Mouse (Mus musculus): ENCODE results near the gene Myo15b. TPM values are rescaled to one million over a fixed set of nuclear protein-coding genes. Genes with fewer than 3 reads are reported as not detected.
A peak's percentile ranks its signal among the peaks of the same experiment; 100 is the strongest.

Myo15b gene
- polyA plus RNA-seq, 1 experiment = not detected

DNA sequence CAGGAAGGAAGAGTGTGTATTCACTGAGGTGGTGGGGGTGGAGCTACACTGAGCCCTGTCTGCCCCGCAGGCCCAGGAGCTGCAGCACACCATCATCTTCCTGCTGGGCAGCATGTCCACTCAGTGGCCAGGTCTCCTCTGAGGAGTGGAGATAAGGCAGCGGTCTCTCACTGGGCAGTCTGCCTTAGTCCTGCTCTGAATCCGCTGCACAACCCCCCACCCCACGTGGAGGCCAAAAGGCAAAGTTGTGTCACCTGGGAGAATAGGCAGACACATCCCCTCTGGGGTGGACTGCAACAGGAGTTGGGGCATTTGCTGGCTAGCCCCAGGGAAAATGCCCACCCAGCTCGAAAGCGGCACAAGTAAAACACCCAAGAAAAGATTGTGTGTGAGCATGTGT is 34.0 kb downstream of the Myo15b start:
- 67% methylated on average over 6 of the region's 6 CpGs for WGBS
- H3K4me3 ChIP-seq (ENCODE audit: insufficient read depth, low read depth, low read length) = no peak overlapping the region
- H3K27ac ChIP-seq (ENCODE audit: insufficient read depth, low read depth, low read length) = no peak overlapping the region
- TF ChIP-seq CTCF (IDR thresholded peaks at IDR 0.05; ENCODE audit: insufficient read depth, low read depth, low read length) (no peak), POLR2A (IDR thresholded peaks at IDR 0.05; ENCODE audit: insufficient read depth, low read depth, low read length) (no peak)
- no peaks in the 10 kb centered on the region for H3K4me1 ChIP-seq (ENCODE audit: control insufficient read depth, insufficient read depth, low read length)

DNA sequence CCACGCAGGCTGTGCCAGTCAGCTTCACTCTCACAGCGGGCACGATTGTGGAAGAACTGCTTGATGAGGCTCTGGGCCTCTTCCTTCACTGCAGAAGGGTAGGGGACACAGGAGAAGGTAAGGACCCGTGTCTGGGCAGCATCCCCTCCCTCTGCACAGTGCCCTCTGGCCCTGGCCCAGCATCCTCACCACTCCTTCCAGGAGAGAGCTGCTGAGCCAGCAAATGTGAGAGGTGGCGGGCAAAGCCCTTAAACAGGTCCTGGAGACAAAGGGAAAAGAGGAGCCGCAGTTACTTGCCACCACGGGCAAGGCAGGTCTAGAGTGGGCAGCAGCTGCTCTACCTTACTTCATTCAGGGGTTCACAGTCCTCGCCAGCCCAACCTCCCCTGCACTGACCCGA is 34.9 kb downstream of the Myo15b start:
- Histone ChIP-seq H3K4me1 (ENCODE audit: control insufficient read depth, insufficient read depth, low read length) (no peaks in the 10 kb centered on the region), H3K27ac (ENCODE audit: insufficient read depth, low read depth, low read length) (no peak overlapping the region), H3K4me3 (ENCODE audit: insufficient read depth, low read depth, low read length) (no peak overlapping the region)
- WGBS = 88% methylated on average over 9 of the region's 9 CpGs
- TF ChIP-seq POLR2A (IDR thresholded peaks at IDR 0.05; ENCODE audit: insufficient read depth, low read depth, low read length) = no peak
- TF ChIP-seq CTCF (IDR thresholded peaks at IDR 0.05; ENCODE audit: insufficient read depth, low read depth, low read length) = no peak

DNA sequence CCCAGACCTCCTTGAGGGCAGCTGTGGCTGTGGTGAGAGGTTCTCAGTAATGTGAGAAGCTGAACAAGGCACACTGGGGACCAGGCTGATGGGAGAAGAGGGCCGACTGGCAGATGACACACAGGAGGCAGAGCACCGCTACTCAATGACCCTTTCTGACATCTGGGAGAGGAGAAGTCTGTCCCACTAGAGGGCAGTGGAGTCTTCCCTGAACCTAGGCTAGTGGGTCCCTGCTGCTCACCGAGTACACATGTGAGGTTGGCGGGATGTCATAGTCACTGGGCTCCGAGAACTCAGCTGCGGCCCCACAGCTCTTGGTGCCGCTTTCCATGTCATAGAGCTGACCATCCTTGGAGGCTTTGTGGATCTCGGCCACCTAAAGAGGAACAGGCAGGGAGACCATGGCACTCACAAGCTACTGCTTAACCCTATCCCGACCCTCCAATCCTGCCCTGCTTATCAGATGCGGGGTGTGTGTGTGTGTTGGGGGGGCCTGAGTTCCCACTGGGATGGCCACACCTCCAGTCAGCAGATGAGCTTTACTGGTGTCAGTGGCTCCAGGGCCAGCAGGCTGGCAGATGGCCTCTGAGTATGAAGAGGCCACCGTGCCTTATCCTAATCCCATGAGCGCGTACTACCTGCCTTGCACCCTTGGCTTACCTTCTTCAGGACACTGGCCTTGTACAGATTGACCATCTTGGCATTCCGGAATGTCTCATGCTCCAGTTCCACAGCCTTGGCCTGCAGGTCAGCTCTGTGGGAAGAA is 36.7 kb downstream of the Myo15b start:
- Histone ChIP-seq H3K4me3 (ENCODE audit: insufficient read depth, low read depth, low read length) (no peak overlapping the region), H3K27ac (ENCODE audit: insufficient read depth, low read depth, low read length) (no peak overlapping the region), H3K4me1 (ENCODE audit: control insufficient read depth, insufficient read depth, low read length) (peaks cover 8% of the 10 kb centered on the region)
- TF ChIP-seq CTCF (IDR thresholded peaks at IDR 0.05; ENCODE audit: insufficient read depth, low read depth, low read length) (no peak), POLR2A (IDR thresholded peaks at IDR 0.05; ENCODE audit: insufficient read depth, low read depth, low read length) (no peak)
- WGBS = 83% methylated on average over 14 of the region's 14 CpGs

DNA sequence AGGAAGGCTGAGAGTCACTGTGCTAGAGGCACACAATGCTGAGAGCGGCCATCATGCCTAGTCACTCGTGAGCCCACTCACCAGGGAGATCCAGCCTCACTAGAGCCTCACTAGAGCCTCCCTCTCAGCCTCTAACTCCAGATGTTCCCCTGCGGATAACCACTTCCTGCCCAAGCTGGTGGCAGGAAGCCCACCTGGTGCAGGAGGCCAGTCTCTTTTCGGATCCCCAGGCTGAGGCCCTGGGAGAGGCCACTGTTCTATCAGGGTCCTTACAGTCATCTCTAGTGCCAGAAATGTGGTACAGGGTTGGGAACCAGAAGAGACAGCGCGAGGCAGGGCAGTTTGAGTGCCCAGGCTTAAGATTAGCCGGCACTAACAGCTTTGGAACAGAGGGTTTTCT is 40.2 kb downstream of the Myo15b start:
- H3K27ac ChIP-seq (ENCODE audit: insufficient read depth, low read depth, low read length) = no peak overlapping the region
- H3K4me1 ChIP-seq (ENCODE audit: control insufficient read depth, insufficient read depth, low read length) = peaks cover 12% of the 10 kb centered on the region
- no peak overlapping the region for H3K4me3 ChIP-seq (ENCODE audit: insufficient read depth, low read depth, low read length)
- TF ChIP-seq CTCF (IDR thresholded peaks at IDR 0.05; ENCODE audit: insufficient read depth, low read depth, low read length) = no peak
- TF ChIP-seq POLR2A (IDR thresholded peaks at IDR 0.05; ENCODE audit: insufficient read depth, low read depth, low read length) = no peak
- 82% methylated on average over 7 of the region's 7 CpGs for WGBS

DNA sequence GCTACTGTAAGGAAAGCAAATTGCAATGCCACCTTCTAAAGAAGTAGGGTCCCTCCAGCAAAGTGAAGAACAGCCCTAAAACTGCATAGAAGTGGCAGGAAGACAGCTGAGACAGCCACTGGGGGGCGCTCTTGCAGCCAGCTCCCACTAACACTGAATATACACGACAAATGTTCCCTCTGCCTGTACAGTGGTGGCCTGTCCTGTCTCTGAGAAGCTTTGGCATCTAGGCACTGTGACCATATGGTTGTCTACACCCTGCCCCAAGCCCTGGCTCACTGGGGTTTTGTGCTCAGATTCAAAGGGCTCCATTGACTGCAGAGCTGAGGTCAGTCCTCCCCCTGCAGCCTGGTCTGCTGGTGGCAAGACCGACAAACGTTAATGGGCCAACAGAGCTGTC is 40.7 kb downstream of the Myo15b start:
- TF ChIP-seq POLR2A (IDR thresholded peaks at IDR 0.05; ENCODE audit: insufficient read depth, low read depth, low read length) (no peak), CTCF (IDR thresholded peaks at IDR 0.05; ENCODE audit: insufficient read depth, low read depth, low read length) (peak; percentile 55; the same call in 1 of the 2 replicates)
- 20% methylated on average over 4 of the region's 4 CpGs for WGBS
- H3K4me3 ChIP-seq (ENCODE audit: insufficient read depth, low read depth, low read length) = no peak overlapping the region
- peaks cover 12% of the 10 kb centered on the region for H3K4me1 ChIP-seq (ENCODE audit: control insufficient read depth, insufficient read depth, low read length)
- no peak overlapping the region for H3K27ac ChIP-seq (ENCODE audit: insufficient read depth, low read depth, low read length)

DNA sequence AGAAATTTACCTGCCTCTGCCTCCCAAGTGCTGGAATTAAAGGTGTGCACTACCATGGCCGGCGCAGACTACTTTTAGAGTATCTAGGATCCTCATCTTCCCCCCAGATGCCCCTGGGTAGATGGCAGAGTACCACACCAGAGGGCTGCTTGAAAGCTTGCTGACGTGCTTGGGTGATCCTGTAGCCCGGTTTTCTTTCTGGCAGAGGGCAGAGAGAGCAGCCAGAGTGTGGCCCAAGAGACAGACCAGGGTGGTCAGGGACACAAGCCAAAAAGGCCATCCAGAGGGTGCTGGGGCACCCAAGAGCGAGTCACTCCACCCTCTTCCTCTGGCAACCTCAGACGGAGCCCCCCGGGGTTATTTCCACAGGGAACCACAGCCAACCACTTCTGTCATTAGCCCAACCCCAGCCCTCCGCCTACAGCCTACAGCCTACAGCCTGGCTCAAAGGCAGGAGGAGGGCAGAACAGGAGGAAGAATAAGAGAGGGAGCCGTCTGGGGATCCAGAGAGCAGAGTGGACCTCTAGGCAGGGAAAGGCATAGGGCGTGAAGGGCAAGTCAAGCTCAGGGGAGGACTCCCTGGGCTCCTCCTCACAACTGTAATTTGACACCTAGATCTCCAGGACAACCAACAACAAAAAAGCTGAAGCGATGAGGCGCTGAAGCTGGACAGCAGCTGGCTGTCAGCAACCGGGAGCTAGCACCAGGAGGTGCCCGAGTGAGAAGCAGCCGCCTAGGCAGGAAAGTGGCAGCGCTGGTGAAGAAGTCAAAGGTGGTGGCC is 41.5 kb downstream of the Myo15b start, which contains the start of gene Smim5:
Smim5 (plus strand) TSS at position 481 of the 781 bp plus-strand sequence.
- H3K4me3 ChIP-seq (ENCODE audit: insufficient read depth, low read depth, low read length) = no peak within 1 kb of the TSS
- no peak for TF ChIP-seq POLR2A (IDR thresholded peaks at IDR 0.05; ENCODE audit: insufficient read depth, low read depth, low read length)
- TF ChIP-seq CTCF (IDR thresholded peaks at IDR 0.05; ENCODE audit: insufficient read depth, low read depth, low read length) = no peak
- H3K27ac ChIP-seq (ENCODE audit: insufficient read depth, low read depth, low read length) = no peak within 1 kb of the TSS
- WGBS = 51% methylated on average over 16 of the region's 16 CpGs
- H3K4me1 ChIP-seq (ENCODE audit: control insufficient read depth, insufficient read depth, low read length) = peaks cover 12% of the 10 kb centered on the region

DNA sequence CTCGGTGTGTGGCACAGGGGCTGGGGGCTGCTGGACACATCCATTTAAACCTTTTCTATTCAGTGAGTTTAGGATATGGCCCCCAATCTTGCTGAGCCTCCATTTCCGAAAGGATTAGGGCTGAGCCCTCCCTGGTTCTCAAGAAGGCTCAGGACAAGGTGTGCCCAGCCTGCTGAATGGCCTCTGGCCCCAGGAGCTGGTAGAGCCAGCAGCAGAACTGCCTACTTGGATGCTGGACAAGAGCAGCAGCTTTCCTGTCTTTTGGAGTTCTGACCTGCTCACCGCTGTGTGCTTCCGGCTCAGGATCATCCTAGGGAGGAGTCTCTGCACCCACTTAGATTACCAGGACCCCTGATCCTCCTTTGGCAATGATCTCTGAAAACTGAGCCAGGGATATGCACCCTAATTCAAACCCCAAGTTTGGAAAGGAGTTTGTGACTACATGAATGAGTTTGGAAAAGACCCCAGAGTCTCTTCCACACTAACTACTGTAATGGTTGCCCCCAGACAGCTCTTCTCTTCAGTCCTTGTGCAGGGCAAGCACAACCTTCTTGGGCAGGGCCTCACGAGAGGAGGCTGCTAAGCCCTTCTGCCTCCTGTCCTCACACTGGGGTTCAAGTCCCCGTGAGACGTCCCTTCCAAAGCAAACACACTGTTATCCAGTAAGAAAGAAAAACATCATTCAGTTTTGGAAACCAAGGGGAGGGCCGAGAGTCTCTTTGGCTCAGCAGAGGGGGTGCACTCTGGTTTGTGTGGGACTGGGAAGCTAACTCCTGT is 42.5 kb downstream of the Myo15b start:
- WGBS = 84% methylated on average over 8 of the region's 8 CpGs
- H3K4me1 ChIP-seq (ENCODE audit: control insufficient read depth, insufficient read depth, low read length) = peaks cover 15% of the 10 kb centered on the region
- no peak for TF ChIP-seq POLR2A (IDR thresholded peaks at IDR 0.05; ENCODE audit: insufficient read depth, low read depth, low read length)
- TF ChIP-seq CTCF (IDR thresholded peaks at IDR 0.05; ENCODE audit: insufficient read depth, low read depth, low read length) = no peak
- no peak overlapping the region for H3K27ac ChIP-seq (ENCODE audit: insufficient read depth, low read depth, low read length)
- H3K4me3 ChIP-seq (ENCODE audit: insufficient read depth, low read depth, low read length) = no peak overlapping the region

DNA sequence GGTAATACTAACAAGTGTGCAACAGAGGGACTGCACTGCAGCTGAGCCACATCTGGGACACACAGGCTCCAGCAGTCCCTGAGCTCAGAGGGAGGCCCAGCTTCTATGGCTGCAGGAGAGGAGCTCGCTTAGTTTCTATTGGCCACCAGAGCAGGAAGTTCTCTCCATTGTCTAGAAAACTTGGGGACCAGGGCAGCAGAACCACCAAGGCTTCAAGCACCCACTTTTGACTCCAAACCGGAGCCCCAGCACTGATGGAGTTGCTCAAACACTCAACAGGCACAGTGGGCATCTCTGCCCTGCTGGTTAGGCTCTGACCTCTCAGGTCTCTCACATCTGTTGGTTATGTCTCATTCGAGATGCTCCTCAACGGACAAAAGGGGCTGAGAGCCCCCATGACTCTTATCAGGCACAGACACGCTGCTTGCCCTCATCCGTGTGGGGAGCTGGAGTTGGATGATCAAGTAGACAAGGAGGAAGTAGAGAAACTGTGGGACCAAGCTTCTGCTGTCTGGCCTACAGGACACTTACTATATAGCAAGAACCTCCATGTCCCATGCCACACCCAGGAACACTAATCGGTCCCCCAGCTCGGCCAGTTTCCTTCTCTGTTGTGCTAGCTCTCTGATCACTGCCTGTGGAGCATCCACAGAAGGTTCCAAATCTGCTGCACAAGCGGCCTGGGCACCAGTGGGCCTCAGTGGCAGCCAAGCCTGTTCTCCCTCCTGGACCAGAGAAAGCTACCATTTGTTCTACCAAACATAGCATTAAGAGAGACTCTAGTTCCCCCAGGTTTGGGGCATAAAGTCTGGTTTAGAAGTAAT is 43.3 kb downstream of the Myo15b start:
- H3K27ac ChIP-seq (ENCODE audit: insufficient read depth, low read depth, low read length) = no peak overlapping the region
- no peak overlapping the region for H3K4me3 ChIP-seq (ENCODE audit: insufficient read depth, low read depth, low read length)
- TF ChIP-seq CTCF (IDR thresholded peaks at IDR 0.05; ENCODE audit: insufficient read depth, low read depth, low read length) (no peak), POLR2A (IDR thresholded peaks at IDR 0.05; ENCODE audit: insufficient read depth, low read depth, low read length) (no peak)
- peaks cover 15% of the 10 kb centered on the region for H3K4me1 ChIP-seq (ENCODE audit: control insufficient read depth, insufficient read depth, low read length)
- 91% methylated on average over 9 of the region's 9 CpGs for WGBS

All from olfactory bulb, adult 2 months (tissue).